Mouse (Mus musculus): ENCODE results near the gene Ccni. TPM values are rescaled to one million over a fixed set of nuclear protein-coding genes. Genes with fewer than 3 reads are reported as not detected.

Gene Ccni
- total RNA-seq, 2 experiments from 2014 or later, result 211 to 262 TPM

GRCm38 (mm10) chr5:93205371-93206108 is 755 bp downstream of the Ccni start:
- DNase-seq (ENCODE audit: low spot score in 2 of 2), result peak; percentile 57 to 58

GRCm38 (mm10) chr5:93201181-93201580 is 5.1 kb downstream of the Ccni start:
- no peak for DNase-seq (ENCODE audit: low spot score in 2 of 2)

GRCm38 (mm10) chr5:93198232-93198631 is 8.1 kb downstream of the Ccni start:
- DNase-seq (ENCODE audit: low spot score in 2 of 2), result no peak

- no peak for DNase-seq (ENCODE audit: low spot score in 2 of 2)
These were observed 15.9 kb downstream of the Ccni start for GRCm38 (mm10) chr5:93190428-93190827.

GRCm38 (mm10) chr5:93189607-93190006 is 16.7 kb downstream of the Ccni start:
- DNase-seq (ENCODE audit: low spot score in 2 of 2), result no peak

- no peak for DNase-seq (ENCODE audit: low spot score in 2 of 2)
These were observed 21.7 kb downstream of the Ccni start for GRCm38 (mm10) chr5:93184548-93184947.

- no peak for DNase-seq (ENCODE audit: low spot score in 2 of 2)
These were observed 23.0 kb downstream of the Ccni start for GRCm38 (mm10) chr5:93183311-93183710.

- DNase-seq (ENCODE audit: low spot score in 2 of 2), result no peak
These were observed 26.0 kb downstream of the Ccni start for GRCm38 (mm10) chr5:93180252-93180651.

GRCm38 (mm10) chr5:93178616-93179015 is 27.7 kb downstream of the Ccni start:
- no peak for DNase-seq (ENCODE audit: low spot score in 2 of 2)

GRCm38 (mm10) chr5:93174675-93175074 is 31.6 kb downstream of the Ccni start:
- DNase-seq (ENCODE audit: low spot score in 2 of 2), result no peak

GRCm38 (mm10) chr5:93172536-93172935 is 33.8 kb downstream of the Ccni start:
- DNase-seq (ENCODE audit: low spot score in 2 of 2), result no peak

GRCm38 (mm10) chr5:93171420-93171819 is 34.9 kb downstream of the Ccni start:
- DNase-seq (ENCODE audit: low spot score in 2 of 2), result no peak

GRCm38 (mm10) chr5:93168654-93169053 is 37.6 kb downstream of the Ccni start:
- no peak for DNase-seq (ENCODE audit: low spot score in 2 of 2)

GRCm38 (mm10) chr5:93167919-93168516 is 38.3 kb downstream of the Ccni start:
- DNase-seq (ENCODE audit: low spot score in 2 of 2), result no peak

GRCm38 (mm10) chr5:93163541-93163940 is 42.8 kb downstream of the Ccni start:
- DNase-seq (ENCODE audit: low spot score in 2 of 2), result peak; percentile 46 to 50

- DNase-seq (ENCODE audit: low spot score in 2 of 2), result no peak
These were observed 51.9 kb downstream of the Ccni start for GRCm38 (mm10) chr5:93154401-93154800.

GRCm38 (mm10) chr5:93152451-93152850 is 53.8 kb downstream of the Ccni start:
- DNase-seq (ENCODE audit: low spot score in 2 of 2), result no peak

GRCm38 (mm10) chr5:93151985-93152384 is 54.3 kb downstream of the Ccni start:
- DNase-seq (ENCODE audit: low spot score in 2 of 2), result no peak

- no peak for DNase-seq (ENCODE audit: low spot score in 2 of 2)
These were observed 56.1 kb downstream of the Ccni start for GRCm38 (mm10) chr5:93149969-93150777.

- no peak for DNase-seq (ENCODE audit: low spot score in 2 of 2)
These were observed 60.8 kb downstream of the Ccni start for GRCm38 (mm10) chr5:93145504-93145903.

- DNase-seq (ENCODE audit: low spot score in 2 of 2), result peak in 1 of 2 experiments; percentile 40
These were observed 61.4 kb downstream of the Ccni start for GRCm38 (mm10) chr5:93144874-93145273.
